Mouse (Mus musculus): ENCODE measurements around the gene Tesk1. TPM values are rescaled to one million over a fixed set of nuclear protein-coding genes. Genes with fewer than 3 reads are reported as not detected.
A peak's percentile ranks its signal among the peaks of the same experiment; 100 is the strongest.

The Tesk1 gene
- total and polyA plus RNA-seq, 2 experiments from 2014 or later: 5.1 to 55.5 TPM

GRCm38 (mm10) chr4:43447251-43447650 lies 5.5 kb downstream of the Tesk1 start:
- DNase-seq (ENCODE audit: low spot score) (no peak), ATAC-seq (ENCODE audit: insufficient read depth, low read depth) (no peak)
- H3K27me3 ChIP-seq (ENCODE audit: control insufficient read depth, insufficient read depth, low read length): peaks cover 12% of the 10 kb centered on the region; the same call in 1 of the 2 replicates
- H3K9ac ChIP-seq (replicated peaks; ENCODE audit: low read depth, low read length): no peak overlapping the region
- no peak overlapping the region for H3K4me2 ChIP-seq (ENCODE audit: low read depth, low read length)
- H3K4me3 ChIP-seq (ENCODE audit: low read depth, low read length): no peak overlapping the region
- H3K36me3 ChIP-seq (replicated peaks; ENCODE audit: control insufficient read depth, insufficient read depth, low read length): peaks cover 37% of the 10 kb centered on the region
- no peak for TF ChIP-seq CTCF (IDR thresholded peaks at IDR 0.05; ENCODE audit: low read depth)
- TF ChIP-seq EP300 (IDR thresholded peaks at IDR 0.05; ENCODE audit: low read depth): no peak
- WGBS: 87% methylated on average over 13 of the region's 13 CpGs
- H3K27ac ChIP-seq (ENCODE audit: low read depth): no peak overlapping the region
- H3K4me1 ChIP-seq (ENCODE audit: control insufficient read depth, insufficient read depth): peaks cover 11% of the 10 kb centered on the region; the same call in 1 of the 2 replicates
- no peaks in the 10 kb centered on the region for H3K9me3 ChIP-seq (replicated peaks; ENCODE audit: control insufficient read depth, low read length)

GRCm38 (mm10) chr4:43448554-43448953 lies 6.8 kb downstream of the Tesk1 start:
- DNase-seq (ENCODE audit: low spot score) (no peak), ATAC-seq (ENCODE audit: insufficient read depth, low read depth) (no peak)
- no peak overlapping the region for H3K27ac ChIP-seq (ENCODE audit: low read depth)
- WGBS: 80% methylated on average over 3 of the region's 3 CpGs
- peaks cover 25% of the 10 kb centered on the region for H3K27me3 ChIP-seq (ENCODE audit: control insufficient read depth, insufficient read depth, low read length)
- no peak overlapping the region for H3K4me3 ChIP-seq (ENCODE audit: low read depth, low read length)
- TF ChIP-seq EP300 (IDR thresholded peaks at IDR 0.05; ENCODE audit: low read depth) (no peak), CTCF (IDR thresholded peaks at IDR 0.05; ENCODE audit: low read depth) (no peak)
- peaks cover 37% of the 10 kb centered on the region for H3K36me3 ChIP-seq (replicated peaks; ENCODE audit: control insufficient read depth, insufficient read depth, low read length)
- H3K4me2 ChIP-seq (ENCODE audit: low read depth, low read length): no peak overlapping the region
- peaks cover 13% of the 10 kb centered on the region; the same call in 1 of the 2 replicates for H3K4me1 ChIP-seq (ENCODE audit: control insufficient read depth, insufficient read depth)
- H3K9ac ChIP-seq (replicated peaks; ENCODE audit: low read depth, low read length): no peak overlapping the region
- no peaks in the 10 kb centered on the region for H3K9me3 ChIP-seq (replicated peaks; ENCODE audit: control insufficient read depth, low read length)

GRCm38 (mm10) chr4:43452315-43452714 lies 10.6 kb downstream of the Tesk1 start:
- ATAC-seq (ENCODE audit: insufficient read depth, low read depth): no peak
- Histone ChIP-seq H3K27me3 (ENCODE audit: control insufficient read depth, insufficient read depth, low read length) (peaks cover 46% of the 10 kb centered on the region), H3K9me3 (replicated peaks; ENCODE audit: control insufficient read depth, low read length) (no peaks in the 10 kb centered on the region), H3K4me3 (ENCODE audit: low read depth, low read length) (no peak overlapping the region), H3K9ac (replicated peaks; ENCODE audit: low read depth, low read length) (no peak overlapping the region), H3K27ac (ENCODE audit: low read depth) (no peak overlapping the region), H3K4me2 (ENCODE audit: low read depth, low read length) (no peak overlapping the region), H3K36me3 (replicated peaks; ENCODE audit: control insufficient read depth, insufficient read depth, low read length) (peaks cover 12% of the 10 kb centered on the region), H3K4me1 (ENCODE audit: control insufficient read depth, insufficient read depth) (peaks cover 9% of the 10 kb centered on the region; the same call in 1 of the 2 replicates)
- 34% methylated on average over 11 of the region's 11 CpGs for WGBS
- no peak for DNase-seq (ENCODE audit: low spot score)
- no peak for TF ChIP-seq CTCF (IDR thresholded peaks at IDR 0.05; ENCODE audit: low read depth)
- TF ChIP-seq EP300 (IDR thresholded peaks at IDR 0.05; ENCODE audit: low read depth): no peak

- 3% methylated on average over 18 of the region's 18 CpGs for WGBS
- H3K4me2 ChIP-seq (ENCODE audit: low read depth, low read length): peak overlapping the region; percentile 57
- peaks cover 9% of the 10 kb centered on the region; the same call in 1 of the 2 replicates for H3K4me1 ChIP-seq (ENCODE audit: control insufficient read depth, insufficient read depth)
- DNase-seq (ENCODE audit: low spot score) (no peak), ATAC-seq (ENCODE audit: insufficient read depth, low read depth) (no peak)
- no peak for TF ChIP-seq CTCF (IDR thresholded peaks at IDR 0.05; ENCODE audit: low read depth)
- no peak for TF ChIP-seq EP300 (IDR thresholded peaks at IDR 0.05; ENCODE audit: low read depth)
- H3K4me3 ChIP-seq (ENCODE audit: low read depth, low read length): peak overlapping the region; percentile 30
- 0 out of 2 replicates have a peak, but pooled peaks cover under 1% of the 10 kb centered on the region for H3K36me3 ChIP-seq (replicated peaks; ENCODE audit: control insufficient read depth, insufficient read depth, low read length)
- H3K27me3 ChIP-seq (ENCODE audit: control insufficient read depth, insufficient read depth, low read length): peaks cover 48% of the 10 kb centered on the region
- no peaks in the 10 kb centered on the region for H3K9me3 ChIP-seq (replicated peaks; ENCODE audit: control insufficient read depth, low read length)
- H3K27ac ChIP-seq (ENCODE audit: low read depth): no peak overlapping the region
- H3K9ac ChIP-seq (replicated peaks; ENCODE audit: low read depth, low read length): no peak overlapping the region
Observed at GRCm38 (mm10) chr4:43453413-43453812, 11.7 kb downstream of the Tesk1 start.

GRCm38 (mm10) chr4:43454041-43454836 lies 12.5 kb downstream of the Tesk1 start, which contains the start of gene Cd72:
Gene Cd72 (minus strand): TSS chr4:43454628.
- 28% methylated on average over 20 of the region's 20 CpGs for whole genome bisulfite sequencing
- Histone ChIP-seq H3K27me3 (ENCODE audit: control insufficient read depth, insufficient read depth, low read length) (peaks cover 48% of the 10 kb centered on the region), H3K4me2 (ENCODE audit: low read depth, low read length) (peak within 1 kb of the TSS; percentile 57), H3K4me1 (ENCODE audit: control insufficient read depth, insufficient read depth) (peaks cover 9% of the 10 kb centered on the region; the same call in 1 of the 2 replicates), H3K27ac (ENCODE audit: low read depth) (no peak within 1 kb of the TSS), H3K9me3 (replicated peaks; ENCODE audit: control insufficient read depth, low read length) (no peaks in the 10 kb centered on the region), H3K9ac (replicated peaks; ENCODE audit: low read depth, low read length) (no peak within 1 kb of the TSS), H3K36me3 (replicated peaks; ENCODE audit: control insufficient read depth, insufficient read depth, low read length) (no peaks in the 10 kb centered on the region), H3K4me3 (ENCODE audit: low read depth, low read length) (peak within 1 kb of the TSS; percentile 30)
- no peak for DNase-seq (ENCODE audit: low spot score)
- no peak for TF ChIP-seq CTCF (IDR thresholded peaks at IDR 0.05; ENCODE audit: low read depth)
- no peak for TF ChIP-seq EP300 (IDR thresholded peaks at IDR 0.05; ENCODE audit: low read depth)
- ATAC-seq (ENCODE audit: insufficient read depth, low read depth): 0 out of 2 replicates have a peak, but pooled peaks have one; percentile 15
